Mouse (Mus musculus): ENCODE measurements at regions not wholly inside any gene's neighbourhood (a gene's known extent, or its start where the extent isn't known, plus 50 kb on each side); places are given as distances from the start of the nearest gene placed in this dataset.

DNA sequence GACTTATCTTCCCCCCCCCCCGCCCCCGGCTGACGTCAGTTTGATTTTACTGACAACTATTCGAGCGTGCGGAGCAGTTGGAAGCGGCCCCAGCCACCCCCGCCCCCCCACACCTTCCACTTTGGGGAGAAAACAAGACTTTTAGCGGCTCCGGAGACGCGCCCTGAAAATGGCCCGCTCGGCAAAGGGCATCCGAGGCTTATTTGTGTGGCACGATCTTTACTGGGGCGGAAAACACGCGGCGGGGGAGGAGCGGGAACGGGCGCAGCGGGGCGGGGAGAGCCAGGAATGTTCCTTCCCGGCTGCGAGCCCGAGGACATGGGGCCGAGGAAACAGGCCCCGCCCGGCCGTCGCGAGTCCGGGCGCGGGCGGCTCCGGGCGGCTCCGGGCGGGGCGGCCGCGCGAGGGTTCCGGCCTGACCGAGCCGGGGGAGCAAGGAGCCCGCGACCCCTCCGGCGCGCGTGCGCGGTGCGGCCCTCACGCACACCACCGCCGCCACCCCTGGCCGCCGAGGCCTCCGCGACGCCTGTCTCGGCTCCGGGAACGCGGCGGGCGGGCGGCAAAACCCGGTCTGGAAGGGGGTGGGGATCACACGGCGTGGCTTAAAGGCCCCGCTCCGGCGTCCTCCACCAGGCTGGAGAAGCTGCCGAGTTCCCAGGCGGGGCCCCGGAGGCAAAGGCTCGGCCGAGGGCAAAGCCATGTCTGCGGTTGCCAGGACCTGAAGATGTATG lies 86.1 kb upstream of the Arid1b start:
- Histone ChIP-seq H3K36me3 (ENCODE audit: control insufficient read depth, insufficient read depth) (no peaks in the 10 kb centered on the region), H3K4me2 (ENCODE audit: low read depth) (peak overlapping the region; percentile 98), H3ac (ENCODE audit: control insufficient read depth, insufficient read length) (peak overlapping the region; percentile 50), H3K27me3 (ENCODE audit: control insufficient read depth, insufficient read depth, insufficient read length) (peaks cover 15% of the 10 kb centered on the region), H3K79me2 (ENCODE audit: control insufficient read depth, insufficient read depth) (no peaks in the 10 kb centered on the region), H3K4me3 (peak overlapping the region; percentile 45)
- TF ChIP-seq POLR2A (IDR thresholded peaks at IDR 0.05; ENCODE audit: insufficient read length, low read depth) (peak; percentile 81), MYOG (IDR thresholded peaks at IDR 0.05; ENCODE audit: control insufficient read depth in 1 of 3, insufficient read depth in 1 of 3, insufficient read length in 2 of 3, low read depth in 2 of 3) (peak in 1 of 3 experiments; percentile 18), REST (IDR thresholded peaks at IDR 0.05; ENCODE audit: insufficient read depth, insufficient read length) (no peak), SRF (IDR thresholded peaks at IDR 0.05; ENCODE audit: control insufficient read depth, insufficient read length, low read depth) (peak; percentile 5), E2F4 (IDR thresholded peaks at IDR 0.05; ENCODE audit: insufficient read depth) (no peak), POLR2AphosphoS2 (IDR thresholded peaks at IDR 0.05; ENCODE audit: insufficient read length, low read depth) (peak; percentile 74), TCF12 (IDR thresholded peaks at IDR 0.05; ENCODE audit: insufficient read depth, poor library complexity, severe bottlenecking) (no peak), MAX (IDR thresholded peaks at IDR 0.05; ENCODE audit: low read depth) (no peak), USF1 (IDR thresholded peaks at IDR 0.05; ENCODE audit: low read depth) (no peak)

DNA sequence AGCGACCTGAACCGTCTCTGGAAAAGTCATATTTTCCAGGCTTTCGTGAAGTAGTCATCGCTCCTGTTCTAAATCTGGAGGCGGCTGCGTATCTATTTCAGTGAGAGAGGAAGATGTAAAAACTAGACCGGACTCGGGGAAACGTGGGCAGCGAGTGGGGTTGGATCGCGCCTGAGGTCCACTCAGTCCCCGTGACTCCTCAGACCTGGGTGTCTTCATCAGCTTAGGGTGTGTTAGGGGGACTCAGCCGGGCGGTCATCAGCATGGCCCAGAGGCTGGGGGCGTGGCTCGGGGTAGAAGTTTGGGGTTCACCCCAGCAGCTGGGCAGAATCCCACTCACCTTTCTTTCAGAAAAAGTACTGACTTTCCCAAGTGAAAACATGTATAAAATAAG lies 85.6 kb upstream of the Arid1b start:
- TF ChIP-seq MYOD1 (IDR thresholded peaks at IDR 0.05; ENCODE audit: control insufficient read depth in 1 of 3, insufficient read length in 2 of 3, low read depth in 2 of 3) (no peak), TCF3 (IDR thresholded peaks at IDR 0.05; ENCODE audit: insufficient read length, low read depth) (no peak), CEBPB (IDR thresholded peaks at IDR 0.05; ENCODE audit: insufficient read depth, poor library complexity, severe bottlenecking) (no peak), USF1 (IDR thresholded peaks at IDR 0.05; ENCODE audit: low read depth) (no peak), SRF (IDR thresholded peaks at IDR 0.05; ENCODE audit: control insufficient read depth, insufficient read length, low read depth) (no peak), REST (IDR thresholded peaks at IDR 0.05; ENCODE audit: insufficient read depth, insufficient read length) (no peak), POLR2A (IDR thresholded peaks at IDR 0.05; ENCODE audit: insufficient read length, low read depth) (no peak), E2F4 (IDR thresholded peaks at IDR 0.05; ENCODE audit: insufficient read depth) (no peak), TCF12 (IDR thresholded peaks at IDR 0.05; ENCODE audit: insufficient read depth, poor library complexity, severe bottlenecking) (no peak), MYOG (IDR thresholded peaks at IDR 0.05; ENCODE audit: control insufficient read depth in 1 of 3, insufficient read depth in 1 of 3, insufficient read length in 2 of 3, low read depth in 2 of 3) (no peak), MAX (IDR thresholded peaks at IDR 0.05; ENCODE audit: low read depth) (no peak), POLR2AphosphoS2 (IDR thresholded peaks at IDR 0.05; ENCODE audit: insufficient read length, low read depth) (no peak)
- H3K36me3 ChIP-seq (ENCODE audit: control insufficient read depth, insufficient read depth): no peaks in the 10 kb centered on the region
- peak overlapping the region; percentile 45 for H3K4me3 ChIP-seq
- peak overlapping the region; percentile 50 for H3ac ChIP-seq (ENCODE audit: control insufficient read depth, insufficient read length)
- peak overlapping the region; percentile 98 for H3K4me2 ChIP-seq (ENCODE audit: low read depth)
- H3K79me2 ChIP-seq (ENCODE audit: control insufficient read depth, insufficient read depth): no peaks in the 10 kb centered on the region
- peaks cover 20% of the 10 kb centered on the region for H3K27me3 ChIP-seq (ENCODE audit: control insufficient read depth, insufficient read depth, insufficient read length)

DNA sequence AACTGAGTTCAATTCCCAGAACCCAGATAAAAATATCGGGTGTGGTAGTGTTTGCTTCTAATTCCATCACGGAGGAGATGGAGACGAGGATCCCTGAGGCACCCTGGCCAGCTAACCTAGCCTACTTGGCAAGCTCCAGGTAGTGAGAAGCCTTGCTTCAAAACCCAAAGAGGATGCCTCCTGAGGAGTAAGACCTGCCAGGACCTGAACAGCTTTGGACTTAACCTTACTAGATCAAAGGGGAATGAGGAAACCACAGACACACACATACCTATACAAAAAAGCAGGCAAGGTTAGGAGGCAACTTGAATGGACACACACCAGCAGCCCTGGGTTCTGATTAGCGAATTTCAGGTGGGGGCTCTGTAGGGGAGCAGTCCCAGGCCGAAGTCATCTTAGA lies 84.0 kb upstream of the Arid1b start:
- no peak overlapping the region for H3K4me2 ChIP-seq (ENCODE audit: low read depth)
- H3ac ChIP-seq (ENCODE audit: control insufficient read depth, insufficient read length): no peak overlapping the region
- no peaks in the 10 kb centered on the region for H3K79me2 ChIP-seq (ENCODE audit: control insufficient read depth, insufficient read depth)
- peaks cover 28% of the 10 kb centered on the region for H3K27me3 ChIP-seq (ENCODE audit: control insufficient read depth, insufficient read depth, insufficient read length)
- TF ChIP-seq TCF12 (IDR thresholded peaks at IDR 0.05; ENCODE audit: insufficient read depth, poor library complexity, severe bottlenecking): no peak
- no peak for TF ChIP-seq USF1 (IDR thresholded peaks at IDR 0.05; ENCODE audit: low read depth)
- TF ChIP-seq POLR2A (IDR thresholded peaks at IDR 0.05; ENCODE audit: insufficient read length, low read depth): no peak
- no peak for TF ChIP-seq TCF3 (IDR thresholded peaks at IDR 0.05; ENCODE audit: insufficient read length, low read depth)
- TF ChIP-seq CEBPB (IDR thresholded peaks at IDR 0.05; ENCODE audit: insufficient read depth, poor library complexity, severe bottlenecking): no peak
- no peak for TF ChIP-seq SRF (IDR thresholded peaks at IDR 0.05; ENCODE audit: control insufficient read depth, insufficient read length, low read depth)
- TF ChIP-seq MYOG (IDR thresholded peaks at IDR 0.05; ENCODE audit: control insufficient read depth in 1 of 3, insufficient read depth in 1 of 3, insufficient read length in 2 of 3, low read depth in 2 of 3): no peak
- TF ChIP-seq POLR2AphosphoS2 (IDR thresholded peaks at IDR 0.05; ENCODE audit: insufficient read length, low read depth): no peak
- no peak for TF ChIP-seq MYOD1 (IDR thresholded peaks at IDR 0.05; ENCODE audit: control insufficient read depth in 1 of 3, insufficient read length in 2 of 3, low read depth in 2 of 3)
- TF ChIP-seq E2F4 (IDR thresholded peaks at IDR 0.05; ENCODE audit: insufficient read depth): no peak
- no peak for TF ChIP-seq MAX (IDR thresholded peaks at IDR 0.05; ENCODE audit: low read depth)
- TF ChIP-seq REST (IDR thresholded peaks at IDR 0.05; ENCODE audit: insufficient read depth, insufficient read length): no peak
- no peak overlapping the region for H3K4me3 ChIP-seq
- no peaks in the 10 kb centered on the region for H3K36me3 ChIP-seq (ENCODE audit: control insufficient read depth, insufficient read depth)

DNA sequence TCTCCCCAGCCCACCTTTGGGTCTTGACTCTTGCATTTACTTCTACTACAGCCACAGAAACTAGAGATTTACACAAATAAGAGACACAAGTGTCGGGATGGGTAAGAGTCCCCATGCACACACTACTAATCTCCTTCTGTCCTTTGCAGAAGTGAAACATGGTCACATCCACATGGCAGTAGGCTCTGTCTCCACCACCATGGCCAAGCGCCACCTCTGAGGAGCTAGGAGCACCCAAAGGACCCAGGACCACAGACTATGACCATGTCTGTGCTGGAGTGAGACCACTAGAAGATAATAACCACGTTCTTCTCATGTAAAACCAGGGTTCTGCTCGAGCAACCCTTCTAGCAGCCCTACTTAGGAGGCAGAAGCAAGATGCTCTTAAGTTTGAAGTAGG lies 81.1 kb upstream of the Arid1b start:
- no peak overlapping the region for H3ac ChIP-seq (ENCODE audit: control insufficient read depth, insufficient read length)
- TF ChIP-seq MYOG (IDR thresholded peaks at IDR 0.05; ENCODE audit: control insufficient read depth in 1 of 3, insufficient read depth in 1 of 3, insufficient read length in 2 of 3, low read depth in 2 of 3) (no peak), SRF (IDR thresholded peaks at IDR 0.05; ENCODE audit: control insufficient read depth, insufficient read length, low read depth) (no peak), TCF12 (IDR thresholded peaks at IDR 0.05; ENCODE audit: insufficient read depth, poor library complexity, severe bottlenecking) (no peak), REST (IDR thresholded peaks at IDR 0.05; ENCODE audit: insufficient read depth, insufficient read length) (no peak)
- H3K4me2 ChIP-seq (ENCODE audit: low read depth): no peak overlapping the region
- peaks cover 33% of the 10 kb centered on the region for H3K27me3 ChIP-seq (ENCODE audit: control insufficient read depth, insufficient read depth, insufficient read length)
- H3K79me2 ChIP-seq (ENCODE audit: control insufficient read depth, insufficient read depth): no peaks in the 10 kb centered on the region
- no peaks in the 10 kb centered on the region for H3K36me3 ChIP-seq (ENCODE audit: control insufficient read depth, insufficient read depth)
- H3K4me3 ChIP-seq: no peak overlapping the region
